Mouse (Mus musculus): ENCODE data around the gene Gtf2h3. TPM values are rescaled to one million over a fixed set of nuclear protein-coding genes. Genes with fewer than 3 reads are reported as not detected.
"Not testable (repeated sequence)": the region's sequence is repeated elsewhere in the genome, so short reads cannot be mapped to it uniquely, and the experiment has no call there.

The Gtf2h3 gene
- polyA plus RNA-seq, 1 experiment from 2014 or later, result 67.3 TPM

DNA sequence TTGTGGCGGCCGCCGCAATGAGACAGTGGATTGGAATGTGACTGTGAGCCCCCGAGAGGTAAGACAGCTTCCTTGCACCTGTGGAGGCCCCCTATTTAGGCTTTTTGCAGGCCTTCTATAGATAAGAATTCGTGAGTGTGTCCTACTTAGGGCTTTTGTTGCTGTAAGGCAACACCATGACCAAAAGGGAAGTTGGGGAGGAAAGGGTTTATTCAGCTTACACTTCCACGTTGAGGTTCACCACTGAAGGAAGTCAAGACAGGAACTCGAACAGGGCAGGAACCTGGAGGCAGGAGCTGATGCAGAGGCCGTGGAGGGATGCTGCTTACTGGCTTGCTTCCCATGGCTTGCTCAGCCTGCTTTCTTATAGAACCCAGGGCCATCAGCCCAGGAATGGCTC lies 20.8 kb downstream of the Gtf2h3 start:
- 65% methylated on average over 8 of the region's 8 CpGs for WGBS
- Histone ChIP-seq H3K36me3 (ENCODE audit: control insufficient read depth, insufficient read depth, low read length) (peaks cover 30% of the 10 kb centered on the region), H3K4me3 (ENCODE audit: low read depth, low read length) (0 out of 2 replicates have a peak overlapping the region, but pooled peaks have one; percentile 79), H3K4me2 (ENCODE audit: low read length) (peak overlapping the region; percentile 65; the same call in 1 of the 2 replicates)
- not testable (repeated sequence) for ATAC-seq; H3K9ac ChIP-seq (ENCODE audit: low read length); H3K9me3 ChIP-seq (replicated peaks; ENCODE audit: control insufficient read depth, low read length); H3K27me3 ChIP-seq (replicated peaks; ENCODE audit: control insufficient read depth, insufficient read depth, low read length); DNase-seq (ENCODE audit: low spot score); H3K27ac ChIP-seq (ENCODE audit: low read depth, low read length); H3K4me1 ChIP-seq (ENCODE audit: control insufficient read depth, insufficient read depth, low read length)

DNA sequence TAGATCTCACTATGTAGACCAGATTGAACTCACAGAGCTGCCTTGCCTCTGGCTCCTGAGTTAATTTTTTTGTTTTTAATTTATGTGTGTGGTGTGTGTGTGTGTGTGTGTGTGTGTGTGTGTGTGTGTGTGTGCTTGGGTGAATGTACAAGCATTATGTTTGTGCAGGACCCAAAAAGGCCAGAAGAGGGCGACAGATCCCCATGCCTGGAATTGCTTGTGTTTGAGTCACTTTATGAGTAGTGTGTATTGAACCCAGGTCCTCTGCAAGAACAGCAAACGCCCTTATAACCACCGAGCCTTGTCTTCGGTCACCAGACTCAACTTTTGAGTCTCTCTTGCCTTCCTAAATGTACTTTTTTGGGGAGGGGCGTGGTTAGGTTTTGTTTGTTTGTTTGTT lies 23.4 kb downstream of the Gtf2h3 start:
- Histone ChIP-seq H3K36me3 (ENCODE audit: control insufficient read depth, insufficient read depth, low read length) (peaks cover 14% of the 10 kb centered on the region; the same call in 1 of the 2 replicates), H3K4me1 (ENCODE audit: control insufficient read depth, insufficient read depth, low read length) (peaks cover 5% of the 10 kb centered on the region; the same call in 1 of the 2 replicates), H3K4me2 (ENCODE audit: low read length) (no peak overlapping the region), H3K9ac (ENCODE audit: low read length) (no peak overlapping the region), H3K4me3 (ENCODE audit: low read depth, low read length) (no peak overlapping the region), H3K27ac (ENCODE audit: low read depth, low read length) (no peak overlapping the region), H3K27me3 (replicated peaks; ENCODE audit: control insufficient read depth, insufficient read depth, low read length) (no peaks in the 10 kb centered on the region), H3K9me3 (replicated peaks; ENCODE audit: control insufficient read depth, low read length) (no peaks in the 10 kb centered on the region)
- no peak for ATAC-seq
- DNase-seq (ENCODE audit: low spot score), result peak; percentile 48
- 68% methylated on average over 5 of the region's 5 CpGs for WGBS

DNA sequence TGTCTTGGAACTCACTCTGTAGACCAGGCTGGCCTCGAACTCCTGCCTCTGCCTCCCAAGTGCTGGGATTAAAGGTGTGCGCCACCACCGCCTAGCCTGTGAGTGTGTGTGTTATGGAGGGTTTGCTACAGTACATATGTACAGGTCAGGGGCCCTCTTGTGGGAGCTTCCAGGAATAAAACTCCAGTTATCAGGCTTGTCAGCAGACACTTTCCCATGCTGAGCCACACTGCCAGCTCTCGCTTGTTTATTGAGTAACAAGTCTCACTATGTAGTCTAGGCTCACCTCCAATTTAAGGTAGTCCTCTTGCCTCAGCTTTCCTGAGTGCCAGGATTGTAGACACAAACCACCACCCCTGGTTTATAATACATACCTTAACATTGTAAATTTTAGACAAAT lies 25.4 kb downstream of the Gtf2h3 start:
- Histone ChIP-seq H3K4me1 (ENCODE audit: control insufficient read depth, insufficient read depth, low read length) (peaks cover 1% of the 10 kb centered on the region; the same call in 1 of the 2 replicates), H3K4me3 (ENCODE audit: low read depth, low read length) (no peak overlapping the region), H3K9me3 (replicated peaks; ENCODE audit: control insufficient read depth, low read length) (no peaks in the 10 kb centered on the region), H3K27ac (ENCODE audit: low read depth, low read length) (no peak overlapping the region), H3K9ac (ENCODE audit: low read length) (no peak overlapping the region), H3K4me2 (ENCODE audit: low read length) (no peak overlapping the region), H3K27me3 (replicated peaks; ENCODE audit: control insufficient read depth, insufficient read depth, low read length) (no peaks in the 10 kb centered on the region), H3K36me3 (ENCODE audit: control insufficient read depth, insufficient read depth, low read length) (peaks cover 18% of the 10 kb centered on the region; the same call in 1 of the 2 replicates)
- DNase-seq (ENCODE audit: low spot score) (no peak), ATAC-seq (no peak)
- 88% methylated on average over 4 of the region's 4 CpGs for WGBS

DNA sequence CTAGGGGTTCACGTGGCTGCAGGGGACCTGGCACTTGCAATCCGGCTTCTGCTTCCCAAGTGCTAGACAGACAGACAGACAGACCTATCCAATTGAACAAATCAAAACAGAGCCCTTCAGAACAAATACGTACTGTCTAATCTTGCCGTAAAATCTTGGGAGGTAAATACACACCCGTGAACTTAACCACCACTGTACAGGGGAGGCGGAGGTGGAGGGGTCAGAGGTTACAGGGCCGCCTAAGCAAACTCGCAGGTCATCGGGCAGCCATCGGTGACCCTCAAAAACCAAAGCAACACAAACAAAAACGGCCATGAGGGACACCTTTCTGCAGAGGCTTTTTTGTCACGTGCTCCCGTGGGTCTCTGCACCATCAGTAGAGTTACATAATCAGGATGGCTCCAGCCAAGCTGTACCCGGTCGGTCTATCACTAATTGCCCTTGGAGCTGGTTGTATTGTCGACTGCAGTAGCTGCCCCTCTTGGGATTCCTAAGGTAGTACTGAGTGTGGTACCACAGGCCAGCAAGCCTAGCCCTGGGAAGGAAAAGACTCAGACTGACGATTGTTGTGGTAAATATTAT lies 26.2 kb downstream of the Gtf2h3 start:
- no peak for ATAC-seq
- no peak overlapping the region for H3K27ac ChIP-seq (ENCODE audit: low read depth, low read length)
- no peak overlapping the region for H3K4me3 ChIP-seq (ENCODE audit: low read depth, low read length)
- no peaks in the 10 kb centered on the region for H3K9me3 ChIP-seq (replicated peaks; ENCODE audit: control insufficient read depth, low read length)
- no peak overlapping the region for H3K9ac ChIP-seq (ENCODE audit: low read length)
- no peaks in the 10 kb centered on the region for H3K27me3 ChIP-seq (replicated peaks; ENCODE audit: control insufficient read depth, insufficient read depth, low read length)
- 90% methylated on average over 17 of the region's 17 CpGs for WGBS
- no peak for DNase-seq (ENCODE audit: low spot score)
- H3K36me3 ChIP-seq (ENCODE audit: control insufficient read depth, insufficient read depth, low read length), result peaks cover 18% of the 10 kb centered on the region; the same call in 1 of the 2 replicates
- no peak overlapping the region for H3K4me2 ChIP-seq (ENCODE audit: low read length)
- no peaks in the 10 kb centered on the region for H3K4me1 ChIP-seq (ENCODE audit: control insufficient read depth, insufficient read depth, low read length)

DNA sequence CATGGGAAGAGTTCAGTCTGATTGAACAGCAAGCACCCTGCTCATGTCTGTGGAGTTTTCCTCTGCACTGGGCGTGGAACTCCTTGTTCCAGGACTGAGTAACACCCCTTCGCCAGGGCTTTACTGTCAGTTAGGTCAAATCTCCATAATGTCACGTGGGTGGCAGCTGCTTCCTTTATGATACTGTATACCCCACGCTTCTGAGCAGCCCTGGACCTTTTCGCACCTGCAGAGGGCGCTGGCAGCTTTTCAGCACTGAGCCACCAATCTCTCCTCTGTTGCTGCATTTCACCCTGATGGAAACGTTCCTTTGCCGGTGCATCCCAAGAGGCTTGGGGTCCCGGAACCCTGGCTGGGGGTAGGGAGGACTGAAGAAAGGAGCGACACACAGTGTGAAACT lies 32.0 kb downstream of the Gtf2h3 start:
- H3K36me3 ChIP-seq (ENCODE audit: control insufficient read depth, insufficient read depth, low read length), result peaks cover 32% of the 10 kb centered on the region

DNA sequence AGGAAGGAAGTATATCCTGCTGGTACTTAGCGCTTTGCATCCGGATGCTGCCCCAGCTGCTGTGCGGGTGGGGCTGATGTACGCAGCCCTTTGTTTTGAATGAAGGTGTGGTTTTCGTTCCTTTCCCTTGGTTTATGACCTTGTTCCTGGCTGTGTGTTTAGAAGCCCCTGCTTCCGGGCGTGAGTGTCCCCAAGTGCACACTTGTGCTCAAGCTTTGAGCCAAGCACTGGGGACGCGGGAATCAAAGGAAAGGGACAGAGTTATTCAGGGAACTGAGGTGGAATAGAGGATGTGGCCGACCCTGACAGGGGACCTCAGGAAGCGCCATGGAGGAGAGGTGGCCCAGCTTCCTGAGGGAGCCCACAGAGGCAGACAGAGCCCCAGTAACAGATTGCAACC lies 35.8 kb downstream of the Gtf2h3 start:
- 93% methylated on average over 11 of the region's 11 CpGs for whole genome bisulfite sequencing

More for the DNA sequence above, 32.0 kb downstream of the Gtf2h3 start:
- no peaks in the 10 kb centered on the region for H3K9me3 ChIP-seq (replicated peaks; ENCODE audit: control insufficient read depth, low read length)
- ATAC-seq, result no peak
- DNase-seq (ENCODE audit: low spot score), result no peak
- no peak overlapping the region for H3K4me3 ChIP-seq (ENCODE audit: low read depth, low read length)
- 80% methylated on average over 10 of the region's 10 CpGs for WGBS
- H3K4me1 ChIP-seq (ENCODE audit: control insufficient read depth, insufficient read depth, low read length), result no peaks in the 10 kb centered on the region
- H3K27me3 ChIP-seq (replicated peaks; ENCODE audit: control insufficient read depth, insufficient read depth, low read length), result no peaks in the 10 kb centered on the region
- no peak overlapping the region for H3K27ac ChIP-seq (ENCODE audit: low read depth, low read length)
- no peak overlapping the region for H3K4me2 ChIP-seq (ENCODE audit: low read length)
- H3K9ac ChIP-seq (ENCODE audit: low read length), result no peak overlapping the region

DNA sequence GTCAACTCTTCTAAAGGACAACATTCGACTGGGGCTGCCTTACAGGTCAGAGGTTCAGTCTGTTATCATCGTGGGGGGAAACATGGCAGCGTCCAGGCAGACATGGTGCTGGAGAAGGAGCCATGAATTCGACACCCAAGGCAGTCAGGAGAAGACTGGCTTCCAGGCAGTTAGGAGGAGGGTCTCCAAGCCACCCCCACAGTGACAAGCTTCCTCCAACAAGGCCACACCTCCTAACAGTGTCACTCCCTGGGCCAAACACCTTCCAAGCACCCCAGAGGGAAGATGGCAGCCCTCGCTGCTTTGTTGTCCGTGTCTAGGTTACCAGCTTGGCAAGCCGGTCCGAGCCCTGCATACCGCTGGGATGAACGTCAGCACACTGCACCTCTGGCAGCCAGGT lies 39.8 kb downstream of the Gtf2h3 start:
- DNase-seq (ENCODE audit: low spot score), result no peak
- H3K9ac ChIP-seq (ENCODE audit: low read length), result no peak overlapping the region
- ATAC-seq, result no peak
- no peak overlapping the region for H3K4me3 ChIP-seq (ENCODE audit: low read depth, low read length)
- no peaks in the 10 kb centered on the region for H3K4me1 ChIP-seq (ENCODE audit: control insufficient read depth, insufficient read depth, low read length)
- no peaks in the 10 kb centered on the region for H3K9me3 ChIP-seq (replicated peaks; ENCODE audit: control insufficient read depth, low read length)
- H3K27me3 ChIP-seq (replicated peaks; ENCODE audit: control insufficient read depth, insufficient read depth, low read length), result no peaks in the 10 kb centered on the region
- no peak overlapping the region for H3K4me2 ChIP-seq (ENCODE audit: low read length)
- H3K27ac ChIP-seq (ENCODE audit: low read depth, low read length), result no peak overlapping the region
- H3K36me3 ChIP-seq (ENCODE audit: control insufficient read depth, insufficient read depth, low read length), result peaks cover 19% of the 10 kb centered on the region
- WGBS, result 85% methylated on average over 10 of the region's 10 CpGs

More for the DNA sequence above, 35.8 kb downstream of the Gtf2h3 start:
- ATAC-seq (no peak), DNase-seq (ENCODE audit: low spot score) (no peak)
- H3K4me3 ChIP-seq (ENCODE audit: low read depth, low read length), result no peak overlapping the region
- no peaks in the 10 kb centered on the region for H3K27me3 ChIP-seq (replicated peaks; ENCODE audit: control insufficient read depth, insufficient read depth, low read length)
- no peak overlapping the region for H3K27ac ChIP-seq (ENCODE audit: low read depth, low read length)
- peaks cover 24% of the 10 kb centered on the region for H3K36me3 ChIP-seq (ENCODE audit: control insufficient read depth, insufficient read depth, low read length)
- H3K9ac ChIP-seq (ENCODE audit: low read length), result no peak overlapping the region
- H3K9me3 ChIP-seq (replicated peaks; ENCODE audit: control insufficient read depth, low read length), result no peaks in the 10 kb centered on the region
- no peaks in the 10 kb centered on the region for H3K4me1 ChIP-seq (ENCODE audit: control insufficient read depth, insufficient read depth, low read length)
- H3K4me2 ChIP-seq (ENCODE audit: low read length), result no peak overlapping the region

DNA sequence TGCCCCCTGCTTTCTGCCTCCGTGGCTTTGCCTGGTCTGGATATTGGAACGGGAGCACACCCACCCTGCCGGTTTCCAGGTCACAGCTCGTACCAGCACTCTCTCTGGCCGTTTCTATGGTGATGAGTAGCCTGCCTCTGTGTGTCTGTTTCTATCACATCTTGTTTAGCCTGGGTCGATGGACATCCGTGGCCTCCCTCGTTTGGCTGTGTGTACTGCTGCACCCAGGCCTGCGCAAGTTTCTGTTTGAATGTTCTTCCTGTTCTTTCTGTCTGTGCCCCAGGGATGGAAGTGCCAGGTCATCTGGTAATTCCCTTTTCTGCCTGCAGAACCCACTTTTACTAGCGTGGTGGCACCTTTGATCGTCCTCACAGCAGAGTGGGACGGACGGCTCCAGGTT lies 42.4 kb downstream of the Gtf2h3 start:
- Histone ChIP-seq H3K36me3 (ENCODE audit: control insufficient read depth, insufficient read depth, low read length) (peaks cover 10% of the 10 kb centered on the region; the same call in 1 of the 2 replicates), H3K4me3 (ENCODE audit: low read depth, low read length) (no peak overlapping the region), H3K27ac (ENCODE audit: low read depth, low read length) (no peak overlapping the region; the same call in 1 of the 2 replicates), H3K4me2 (ENCODE audit: low read length) (no peak overlapping the region), H3K9ac (ENCODE audit: low read length) (no peak overlapping the region), H3K9me3 (replicated peaks; ENCODE audit: control insufficient read depth, low read length) (no peaks in the 10 kb centered on the region), H3K4me1 (ENCODE audit: control insufficient read depth, insufficient read depth, low read length) (no peaks in the 10 kb centered on the region), H3K27me3 (replicated peaks; ENCODE audit: control insufficient read depth, insufficient read depth, low read length) (no peaks in the 10 kb centered on the region)
- no peak for DNase-seq (ENCODE audit: low spot score)
- WGBS, result 81% methylated on average over 13 of the region's 13 CpGs
- no peak for ATAC-seq

DNA sequence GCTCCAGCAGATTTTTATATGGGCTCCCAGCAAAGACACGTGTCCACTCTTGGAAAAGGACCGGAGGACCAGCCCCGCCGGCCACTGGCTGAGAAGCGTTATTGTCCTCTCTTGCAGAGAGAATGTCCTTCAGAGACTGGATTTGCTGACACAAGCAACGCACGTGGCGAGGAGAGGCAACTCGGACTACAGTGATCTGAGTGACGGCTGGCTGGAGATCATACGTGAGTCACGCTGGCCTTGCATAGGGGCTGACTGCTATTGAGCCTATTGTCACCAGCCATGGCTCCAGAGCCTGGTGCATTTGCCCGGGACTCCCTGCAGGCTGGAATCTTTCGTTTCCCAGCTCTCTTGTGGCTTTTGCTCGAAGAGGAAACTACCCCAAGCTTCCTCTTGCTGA lies 44.0 kb downstream of the Gtf2h3 start:
- H3K9ac ChIP-seq (ENCODE audit: low read length), result no peak overlapping the region
- H3K27me3 ChIP-seq (replicated peaks; ENCODE audit: control insufficient read depth, insufficient read depth, low read length), result no peaks in the 10 kb centered on the region
- peaks cover under 1% of the 10 kb centered on the region; the same call in 1 of the 2 replicates for H3K4me1 ChIP-seq (ENCODE audit: control insufficient read depth, insufficient read depth, low read length)
- no peak overlapping the region for H3K27ac ChIP-seq (ENCODE audit: low read depth, low read length)
- no peak overlapping the region for H3K4me2 ChIP-seq (ENCODE audit: low read length)
- ATAC-seq, result no peak
- no peak for DNase-seq (ENCODE audit: low spot score)
- H3K36me3 ChIP-seq (ENCODE audit: control insufficient read depth, insufficient read depth, low read length), result peaks cover 10% of the 10 kb centered on the region; the same call in 1 of the 2 replicates
- no peaks in the 10 kb centered on the region for H3K9me3 ChIP-seq (replicated peaks; ENCODE audit: control insufficient read depth, low read length)
- H3K4me3 ChIP-seq (ENCODE audit: low read depth, low read length), result no peak overlapping the region
- 82% methylated on average over 15 of the region's 15 CpGs for WGBS

All from forebrain, embryonic 14.5 days (tissue).